Mouse (Mus musculus): ENCODE measurements around the gene 9230112D13Rik.

The 9230112D13Rik gene

DNA sequence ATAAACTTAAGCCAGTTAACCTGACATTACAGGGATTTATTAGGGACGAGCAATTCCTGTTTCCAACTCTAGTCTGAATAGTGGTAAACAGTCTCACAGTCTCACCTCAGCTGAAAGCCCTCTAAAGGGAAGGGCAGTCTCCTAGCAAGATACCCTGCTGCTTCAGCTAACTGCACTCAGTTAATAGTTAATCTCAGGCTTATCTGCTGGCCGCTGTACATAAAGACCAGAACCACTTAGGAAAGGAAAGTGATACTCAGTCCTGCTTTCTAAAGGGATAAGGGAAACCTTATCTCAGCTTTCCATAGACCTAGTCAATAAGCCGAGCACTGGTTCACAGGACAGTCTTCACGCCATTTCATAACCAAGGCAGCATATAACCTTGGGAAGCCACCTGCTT lies 13.3 kb upstream of the 9230112D13Rik start:
- DNase-seq: no peak

DNA sequence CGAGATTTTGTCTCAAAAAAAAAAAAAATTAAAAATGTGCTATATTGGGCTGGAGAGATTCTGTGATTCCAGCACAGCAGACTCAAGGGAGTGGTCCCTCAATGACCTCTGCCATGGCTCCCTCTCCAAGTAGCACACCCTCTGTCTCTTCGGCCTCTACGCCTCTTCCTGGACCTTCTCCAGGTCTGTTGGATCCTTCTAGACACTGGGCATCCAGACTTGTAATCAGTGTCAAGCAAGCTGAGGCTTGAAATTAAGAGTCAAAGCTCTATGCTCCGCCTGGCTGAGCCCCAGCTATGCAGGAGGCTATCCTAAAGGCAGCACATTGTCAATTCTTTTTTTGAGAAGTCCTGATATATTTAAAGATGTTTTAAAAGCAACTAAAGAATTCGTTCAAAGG lies 10.9 kb upstream of the 9230112D13Rik start:
- DNase-seq: no peak

GRCm38 (mm10) chr14:34532536-34532935 lies 9.9 kb upstream of the 9230112D13Rik start:
- no peak for DNase-seq

DNA sequence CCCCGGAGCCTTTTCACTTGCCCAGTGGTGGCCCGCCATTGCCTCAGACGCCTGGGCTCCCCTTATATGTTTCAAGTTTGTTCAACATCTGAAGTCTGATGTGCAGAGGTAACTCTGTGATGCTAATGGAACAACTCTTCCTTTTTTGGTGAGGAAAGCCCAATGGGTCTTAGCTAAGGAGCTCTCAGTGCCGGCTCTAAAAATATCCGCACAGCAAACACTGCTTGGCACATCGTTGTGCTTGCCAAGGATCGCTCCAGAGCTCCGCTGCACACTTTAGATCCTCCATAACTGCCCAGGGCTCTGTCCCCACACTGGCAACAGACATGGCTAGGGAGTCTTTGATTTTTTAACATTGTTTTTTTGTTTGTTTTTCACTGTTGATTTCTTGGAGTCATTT lies 6.2 kb upstream of the 9230112D13Rik start:
- DNase-seq: no peak

GRCm38 (mm10) chr14:34517959-34518544 lies 4.5 kb downstream of the 9230112D13Rik start:
- DNase-seq: no peak

DNA sequence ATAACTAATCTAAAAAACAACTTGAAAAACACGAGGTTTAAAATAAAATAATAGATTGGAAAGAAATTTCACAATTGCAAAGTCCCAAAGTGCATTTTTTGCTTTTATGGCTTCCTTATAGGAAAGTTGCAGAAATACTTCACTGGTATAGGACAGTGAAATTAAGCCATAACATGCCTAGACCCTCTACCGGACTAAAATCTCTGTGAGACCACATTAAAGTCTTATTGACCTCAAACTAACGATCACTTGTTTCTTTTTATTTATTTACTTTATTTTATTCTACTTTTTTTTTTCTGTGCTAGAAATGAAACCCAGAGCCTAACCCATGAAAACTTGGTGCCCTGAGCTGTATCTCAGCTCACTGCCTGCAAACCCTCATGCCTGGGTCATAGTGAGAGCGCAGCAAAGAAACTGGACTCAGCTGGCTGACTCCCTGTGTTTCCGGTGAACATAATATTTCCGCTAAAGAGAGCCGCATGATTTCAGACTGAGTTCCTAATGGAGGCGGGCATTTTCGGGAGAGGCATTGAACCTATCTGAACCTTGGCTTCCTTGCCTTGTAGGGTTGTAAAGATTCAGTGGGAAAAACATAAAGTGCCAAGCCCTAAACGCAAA lies 5.5 kb downstream of the 9230112D13Rik start:
- DNase-seq: no peak

DNA sequence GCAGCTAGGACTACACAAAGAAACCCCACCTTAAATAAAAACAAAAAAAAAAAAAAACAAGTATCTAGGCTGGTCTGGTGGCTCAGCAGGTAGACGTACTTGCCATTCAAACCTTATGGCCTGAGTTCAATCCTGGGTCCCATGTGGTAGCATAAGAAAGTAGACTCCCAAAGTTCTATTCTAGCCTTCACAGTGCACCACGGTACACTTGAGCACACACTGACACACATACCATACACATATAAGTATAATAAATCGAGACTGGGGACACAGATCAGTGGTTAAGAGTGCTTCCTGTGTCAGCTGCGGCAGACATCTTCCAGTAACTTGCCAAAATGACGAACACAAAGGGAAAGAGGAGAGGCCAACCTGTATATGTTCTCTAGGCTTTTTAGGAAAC lies 6.7 kb downstream of the 9230112D13Rik start:
- no peak for DNase-seq

DNA sequence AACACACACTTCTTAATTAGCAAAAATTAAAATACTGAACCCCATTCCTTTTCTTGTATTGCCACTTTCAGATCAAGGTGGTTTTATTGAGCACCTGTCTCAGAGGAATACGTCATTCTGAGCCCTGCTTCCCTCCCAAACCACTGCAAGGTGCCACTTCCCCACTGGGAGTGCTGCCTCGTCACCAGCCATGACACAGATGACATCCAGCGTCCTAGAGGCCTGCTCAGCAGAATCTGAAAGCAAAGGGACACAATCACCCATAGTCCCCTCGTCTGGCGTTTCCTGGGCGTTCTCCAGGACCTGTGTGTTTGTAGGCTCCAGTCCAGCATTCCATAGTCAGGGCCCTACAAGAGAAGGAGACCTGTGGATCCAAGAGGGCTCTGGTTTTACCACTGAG lies 8.5 kb downstream of the 9230112D13Rik start:
- DNase-seq: no peak

DNA sequence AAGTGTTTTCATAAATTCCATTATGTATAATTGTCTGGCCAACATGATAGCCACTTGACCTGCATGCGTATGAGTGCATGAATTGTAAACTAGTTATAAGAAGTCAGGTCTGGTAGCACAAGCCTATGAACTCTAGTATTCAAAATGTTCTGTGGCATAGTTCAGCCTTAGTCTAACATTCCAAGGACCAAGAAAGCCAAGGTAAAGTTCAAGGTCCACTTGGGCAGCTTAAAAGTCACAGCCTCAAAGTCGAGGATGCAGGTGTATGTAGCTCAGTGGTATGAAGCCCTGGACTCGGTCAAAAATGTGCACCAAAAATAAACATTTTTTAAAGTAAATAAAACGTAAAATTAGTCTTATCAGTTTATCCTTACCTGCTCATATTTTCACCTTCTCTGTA lies 10.0 kb downstream of the 9230112D13Rik start:
- no peak for DNase-seq

DNA sequence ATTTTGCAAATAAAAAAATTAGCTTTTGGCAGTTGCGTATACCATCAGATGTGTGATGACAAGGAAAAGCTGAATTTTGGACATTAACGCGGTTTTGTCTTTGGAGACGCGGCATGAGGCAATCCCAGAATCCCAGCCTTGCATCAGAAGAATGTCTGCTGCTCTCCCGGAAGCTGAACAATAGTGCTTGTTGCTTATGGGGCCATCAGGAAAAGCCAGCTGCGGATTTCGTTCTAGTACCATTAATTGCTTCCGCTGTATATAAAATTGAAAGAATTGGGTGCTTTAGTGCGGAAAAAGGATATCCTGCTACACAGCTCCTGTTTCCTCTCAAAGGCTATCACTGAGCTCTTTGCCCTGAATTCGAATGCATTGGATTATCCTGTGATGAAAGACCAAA lies 10.7 kb downstream of the 9230112D13Rik start:
- no peak for DNase-seq

- no peak for DNase-seq
These were observed 13.7 kb downstream of the 9230112D13Rik start for GRCm38 (mm10) chr14:34508842-34509439.

DNA sequence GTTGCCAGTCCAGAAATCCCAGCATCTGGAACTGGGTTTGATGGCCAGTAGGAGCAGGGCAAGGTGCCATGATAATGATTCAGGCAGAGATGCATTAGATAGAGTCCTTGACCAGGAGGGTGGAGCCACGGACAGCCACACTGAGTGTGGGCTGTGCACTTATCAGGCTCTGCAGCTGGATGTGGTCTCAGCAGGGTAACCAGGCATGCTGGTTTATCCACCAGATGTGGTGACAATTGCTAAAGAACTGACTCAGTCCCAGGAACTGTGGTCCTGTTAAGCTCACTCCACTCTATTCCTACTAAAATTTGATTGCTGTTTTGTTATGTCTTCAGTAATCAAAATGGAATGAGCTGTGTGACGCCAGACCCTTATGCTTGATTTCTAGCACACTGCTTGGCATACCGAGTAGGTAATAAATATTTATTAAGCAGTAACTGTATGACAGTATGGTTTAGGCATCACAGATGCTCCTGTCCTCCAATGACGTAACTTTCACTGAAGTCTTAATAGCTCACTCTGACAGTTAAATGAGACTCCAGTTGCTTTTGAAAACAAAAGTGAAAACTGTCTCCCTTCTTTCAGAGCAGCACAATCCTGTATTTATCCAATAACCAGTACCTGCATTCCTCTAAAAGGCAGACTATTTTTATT lies 14.3 kb downstream of the 9230112D13Rik start:
- DNase-seq: no peak

GRCm38 (mm10) chr14:34505309-34505708 lies 17.3 kb downstream of the 9230112D13Rik start:
- DNase-seq: no peak

GRCm38 (mm10) chr14:34504377-34504776 lies 18.2 kb downstream of the 9230112D13Rik start:
- no peak for DNase-seq

- DNase-seq: no peak
These were observed 18.8 kb downstream of the 9230112D13Rik start for GRCm38 (mm10) chr14:34503759-34504158.

- DNase-seq: no peak
These were observed 19.3 kb downstream of the 9230112D13Rik start, which contains the start of gene Bmpr1a for GRCm38 (mm10) chr14:34503325-34503647. TSS of gene Bmpr1a (minus strand) at chr14:34503341.

- DNase-seq: peak; percentile 98
These were observed 19.9 kb downstream of the 9230112D13Rik start for GRCm38 (mm10) chr14:34502475-34503324.

DNA sequence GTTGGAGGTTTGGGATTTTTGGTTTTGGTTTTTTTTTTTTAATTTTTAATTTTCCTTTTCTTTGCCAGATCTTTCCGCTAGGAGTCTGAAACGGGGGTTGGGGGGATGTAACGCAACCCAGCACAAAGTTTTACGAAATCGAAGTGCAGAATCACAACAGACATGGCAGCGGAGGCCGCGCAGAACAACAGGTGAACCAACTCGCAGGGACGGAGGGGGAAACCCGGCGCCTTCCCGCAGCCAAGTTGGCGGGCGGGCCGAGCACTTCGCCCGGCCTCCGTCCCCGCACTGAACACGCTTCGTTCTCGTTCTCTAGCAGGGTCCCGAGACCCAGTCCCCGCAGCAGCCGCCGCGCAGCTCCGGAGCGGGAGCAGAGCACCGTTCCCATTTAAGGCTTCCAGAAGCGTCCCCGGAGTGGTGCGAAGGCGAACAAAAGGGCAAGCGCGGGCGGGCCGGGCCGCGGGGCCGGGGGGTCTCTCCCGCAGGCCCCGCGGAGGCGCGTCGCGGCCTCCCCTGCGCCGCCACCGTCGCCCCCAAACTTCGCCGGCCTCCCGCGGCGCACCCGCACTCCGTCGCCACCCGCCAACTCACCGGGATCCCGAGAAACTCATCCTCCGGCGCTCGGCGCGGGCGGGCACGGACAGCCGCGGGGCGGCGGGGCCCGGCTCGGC lies 20.7 kb downstream of the 9230112D13Rik start:
- DNase-seq: peak; percentile 71

GRCm38 (mm10) chr14:34501447-34501803 lies 21.2 kb downstream of the 9230112D13Rik start:
- DNase-seq: peak; percentile 51

- DNase-seq: no peak
These were observed 22.3 kb downstream of the 9230112D13Rik start for GRCm38 (mm10) chr14:34500309-34500708.

GRCm38 (mm10) chr14:34499664-34500063 lies 22.9 kb downstream of the 9230112D13Rik start:
- DNase-seq: no peak

GRCm38 (mm10) chr14:34497346-34497745 lies 25.3 kb downstream of the 9230112D13Rik start:
- DNase-seq: no peak

GRCm38 (mm10) chr14:34493682-34494081 lies 28.9 kb downstream of the 9230112D13Rik start:
- no peak for DNase-seq
